Mouse (Mus musculus) CD8-positive naive resting alpha-beta T cell, adult 57 days (primary cell): ENCODE results near the gene Tceal5. TPM values are rescaled to one million over a fixed set of nuclear protein-coding genes. Genes with fewer than 3 reads are reported as not detected.

Experiments used
- total RNA-seq: library from RNA; stranded (reverse); gene quantifications from one replicate; pipeline ENCODE4 v1.2.4, GENCODE M21; 2023

Gene Tceal5
- not detected for total RNA-seq

DNA sequence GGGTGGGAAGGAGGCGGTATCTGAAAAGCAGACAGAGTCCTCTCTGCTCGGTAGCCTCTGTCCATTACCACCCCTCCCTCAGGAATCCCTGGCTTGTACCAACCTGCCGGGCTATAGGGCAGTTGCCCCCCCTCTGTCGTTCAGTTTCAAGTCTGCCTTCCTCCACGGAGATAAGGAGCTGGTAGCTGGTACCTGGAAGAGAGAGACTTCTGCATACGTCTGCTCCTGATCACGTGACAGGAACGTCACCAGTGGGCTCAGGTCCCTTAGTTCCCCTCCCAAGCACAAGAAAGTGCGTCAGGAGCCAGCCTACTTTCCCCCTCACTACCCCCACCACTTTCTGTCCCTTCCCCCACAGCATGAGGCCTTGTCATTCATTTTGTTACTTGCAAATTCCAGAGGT is at the start of gene Tceal5:
TSS of gene Tceal5 (minus strand) at position 213 of the 403 bp plus-strand sequence.

GRCm38 (mm10) chrX:136244574-136245229 is 41.0 kb upstream of the Tceal5 start, which contains the start of gene Tceal9:
Gene Tceal9, plus strand, starts transcription at chrX:136245079.

GRCm38 (mm10) chrX:136214729-136215677 is 11.3 kb upstream of the Tceal5 start, which contains the start of the genes Tceal7 and Bex1:
Gene Tceal7, plus strand, starts transcription at chrX:136214779.
Gene Bex1, minus strand, starts transcription at chrX:136215513.

GRCm38 (mm10) chrX:136172118-136172551 is 31.5 kb downstream of the Tceal5 start, which contains the start of gene Tceal8:
Gene Tceal8, minus strand, starts transcription at chrX:136172342.

Other genes with a start within 250 kb of the Tceal5 start
- 1.4 TPM for gene Arxes2, start 210.1 kb downstream of the Tceal5 start, total RNA-seq
- not detected for gene Arxes1, start 170.5 kb downstream of the Tceal5 start, total RNA-seq
- 3.2 TPM for gene Bex2, start 135.6 kb downstream of the Tceal5 start, total RNA-seq
- gene Nxf3, start 118.6 kb downstream of the Tceal5 start, total RNA-seq = not detected
- gene Bex4, start 64.9 kb downstream of the Tceal5 start, total RNA-seq = not detected
- gene Tceal8, start 31.5 kb downstream of the Tceal5 start, total RNA-seq = 0.83 TPM
- not detected for gene Tceal7, start 10.9 kb upstream of the Tceal5 start, total RNA-seq
- gene Bex1, start 11.6 kb upstream of the Tceal5 start, total RNA-seq = 4.6 TPM
- 36.0 TPM for gene Tceal9, start 41.2 kb upstream of the Tceal5 start, total RNA-seq
- 61.1 TPM for gene Bex3, start 66.4 kb upstream of the Tceal5 start, total RNA-seq